Mouse (Mus musculus) midbrain, embryonic 11.5 days (tissue): ENCODE measurements at regions not wholly inside any gene's neighbourhood (a gene's known extent, or its start where the extent isn't known, plus 50 kb on each side); places are given as distances from the start of the nearest gene placed in this dataset.

Experiments used
- ATAC-seq: fragments of 200-750 bp; cut with Nextera tagmentation; 2 replicates; pipeline ENCODE4 v1.8.0; 2017; ENCODE audit warnings: moderate TSS enrichment, moderate library complexity; ENCODE audit not compliant: low FRiP score
- DNase-seq: peaks from one replicate; pipeline ENCODE4 v3.0.0; 2015; ENCODE audit warnings: low spot score; ENCODE audit errors: missing footprints
- H3K27ac ChIP-seq: fragments of 300-500 bp; sonication (generic); 2 replicates; pipeline ENCODE4 v1.5.1; 2014; ENCODE audit warnings: low read depth, low read length
- H3K27me3 ChIP-seq: fragments of 300-500 bp; sonication (generic); 2 replicates; pipeline ENCODE4 v1.6.1; 2014; ENCODE audit warnings: mild to moderate bottlenecking, low read length, moderate library complexity, mixed read lengths; ENCODE audit not compliant: control insufficient read depth, insufficient read depth
- H3K36me3 ChIP-seq: fragments of 300-500 bp; sonication (generic); 2 replicates; pipeline ENCODE4 v1.6.1; 2014; ENCODE audit warnings: mild to moderate bottlenecking, low read length, moderate library complexity, mixed read lengths; ENCODE audit not compliant: control insufficient read depth, insufficient read depth
- H3K4me1 ChIP-seq: fragments of 300-500 bp; sonication (generic); 2 replicates; pipeline ENCODE4 v1.6.1; 2014; ENCODE audit warnings: low read length; ENCODE audit not compliant: control insufficient read depth, insufficient read depth
- H3K4me2 ChIP-seq: fragments of 300-500 bp; sonication (generic); 2 replicates; pipeline ENCODE4 v1.6.1; 2014; ENCODE audit warnings: mild to moderate bottlenecking, moderate library complexity
- H3K4me3 ChIP-seq: fragments of 300-500 bp; sonication (generic); 2 replicates; pipeline ENCODE4 v1.5.1; 2014; ENCODE audit warnings: low read depth, low read length
- H3K9ac ChIP-seq: fragments of 300-500 bp; sonication (generic); 2 replicates; pipeline ENCODE4 v1.6.1; 2014; ENCODE audit warnings: low read length
- H3K9me3 ChIP-seq: fragments of 300-500 bp; sonication (generic); 2 replicates; pipeline ENCODE4 v1.6.1; 2016; ENCODE audit warnings: low read length; ENCODE audit not compliant: control insufficient read depth
- WGBS: fragments of 180-500 bp; shearing (Covaris S2); extraction: QIAGEN DNeasy Blood & Tissue Kit; methylation state at CpG from one replicate; pipeline ENCODE4 v1.1.7; 2014; 5-methylcytosine and 5-hydroxymethylcytosine counted together

DNA sequence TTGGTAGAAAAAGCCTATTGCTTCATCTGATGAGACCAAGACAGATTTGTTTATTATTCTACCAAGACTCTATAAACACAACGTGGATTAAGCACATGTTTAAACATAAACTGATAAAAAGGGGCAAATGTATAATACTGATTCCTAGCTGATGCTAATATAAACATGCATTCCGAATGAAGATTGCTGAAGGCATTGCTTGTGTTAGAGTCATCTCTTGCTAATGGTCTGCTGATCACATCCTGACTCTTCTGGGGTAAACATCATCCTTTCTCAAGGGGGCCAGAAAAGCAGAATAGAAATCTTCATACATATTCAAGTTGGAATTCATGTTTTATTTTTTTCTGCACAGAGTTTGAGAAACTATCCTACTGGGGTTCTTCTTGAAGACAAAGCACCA, 369.6 kb downstream of the Epha7 start:
- Histone ChIP-seq H3K4me1 (no peaks in the 10 kb centered on the region), H3K9me3 (no peaks in the 10 kb centered on the region), H3K27ac (no peak overlapping the region), H3K27me3 (no peaks in the 10 kb centered on the region), H3K4me2 (no peak overlapping the region), H3K9ac (no peak overlapping the region), H3K36me3 (no peaks in the 10 kb centered on the region), H3K4me3 (no peak overlapping the region)
- ATAC-seq (no peak), DNase-seq (no peak)
- 78% methylated on average over 2 of the region's 2 CpGs for WGBS

DNA sequence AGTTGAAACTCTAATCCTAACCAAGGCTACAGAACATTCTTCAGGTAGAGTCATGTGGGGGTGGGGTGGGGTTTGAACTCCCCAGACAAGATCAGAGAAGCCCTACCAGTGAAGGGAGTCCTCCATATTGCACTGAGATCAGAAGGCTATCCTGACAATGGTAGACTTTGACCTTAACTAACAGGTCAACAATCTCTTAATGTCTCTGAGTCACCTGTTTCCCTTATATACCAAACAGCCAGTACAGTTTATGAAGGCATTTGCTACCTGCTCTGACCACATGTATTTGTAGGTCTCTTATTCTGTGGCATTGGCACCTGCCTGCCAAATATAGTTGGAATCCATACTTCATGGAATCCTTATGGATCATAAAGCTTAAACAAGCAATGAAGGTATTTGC, 370.5 kb downstream of the Epha7 start:
- Histone ChIP-seq H3K4me1 (no peaks in the 10 kb centered on the region), H3K27ac (no peak overlapping the region), H3K9me3 (no peaks in the 10 kb centered on the region), H3K36me3 (no peaks in the 10 kb centered on the region), H3K27me3 (no peaks in the 10 kb centered on the region), H3K4me3 (no peak overlapping the region), H3K9ac (no peak overlapping the region), H3K4me2 (no peak overlapping the region)
- ATAC-seq (no peak), DNase-seq (no peak)

DNA sequence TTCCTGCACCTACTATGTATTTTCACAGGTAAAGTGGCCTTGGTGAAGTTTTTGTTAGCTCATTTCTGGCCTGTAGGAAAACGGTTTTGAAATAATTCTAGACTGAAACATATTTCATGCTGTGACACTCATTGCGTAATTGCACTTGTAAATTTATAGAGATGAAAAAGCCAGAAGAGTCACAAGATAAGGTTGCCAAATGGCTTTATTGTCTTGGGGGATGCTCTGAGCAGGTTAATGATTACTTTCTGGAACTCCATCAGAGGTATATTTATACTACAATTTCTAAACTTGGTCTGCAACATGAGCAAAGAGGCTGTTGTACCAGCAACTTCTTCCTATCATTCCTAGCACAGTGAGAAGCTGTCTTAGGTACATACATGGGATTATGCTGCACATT, 370.9 kb downstream of the Epha7 start:
- no peak for DNase-seq
- no peaks in the 10 kb centered on the region for H3K4me1 ChIP-seq
- no peaks in the 10 kb centered on the region for H3K27me3 ChIP-seq
- no peaks in the 10 kb centered on the region for H3K36me3 ChIP-seq
- H3K4me2 ChIP-seq: no peak overlapping the region
- ATAC-seq: no peak
- no peaks in the 10 kb centered on the region for H3K9me3 ChIP-seq
- H3K27ac ChIP-seq: no peak overlapping the region
- no peak overlapping the region for H3K9ac ChIP-seq
- WGBS: 95% methylated on average over 2 of the region's 2 CpGs
- no peak overlapping the region for H3K4me3 ChIP-seq

DNA sequence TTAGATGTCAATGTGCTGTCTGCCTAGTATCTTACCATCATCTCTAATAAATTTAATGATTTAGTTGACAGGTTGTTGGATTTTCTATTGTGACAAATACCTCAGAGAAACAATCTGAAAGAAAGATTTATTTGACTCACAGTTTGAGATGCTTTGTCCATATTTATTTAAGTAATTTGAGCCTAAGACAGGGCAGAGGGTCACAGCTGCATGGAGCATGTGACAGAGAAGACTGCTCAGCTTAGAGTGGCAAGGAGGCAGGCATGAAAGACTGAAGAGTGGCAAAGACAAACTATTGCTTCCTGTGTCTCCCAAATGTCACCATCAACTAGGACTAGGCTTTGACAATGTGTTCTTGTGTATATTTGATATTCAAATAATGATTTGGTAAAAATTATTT, 388.0 kb downstream of the Epha7 start:
- no peaks in the 10 kb centered on the region for H3K4me1 ChIP-seq
- DNase-seq: no peak
- H3K9me3 ChIP-seq: no peaks in the 10 kb centered on the region

More for the DNA sequence above, 388.0 kb downstream of the Epha7 start:
- H3K4me2 ChIP-seq: no peak overlapping the region
- no peak for ATAC-seq
- H3K36me3 ChIP-seq: no peaks in the 10 kb centered on the region
- H3K4me3 ChIP-seq: no peak overlapping the region
- H3K27ac ChIP-seq: no peak overlapping the region
- no peaks in the 10 kb centered on the region for H3K27me3 ChIP-seq
- H3K9ac ChIP-seq: no peak overlapping the region
